Mouse (Mus musculus): ENCODE data around the gene Tinf2. TPM values are rescaled to one million over a fixed set of nuclear protein-coding genes. Genes with fewer than 3 reads are reported as not detected.

The Tinf2 gene
- 10 to 100 TPM; 12.2 to 20.8 (median 16.0) TPM for total RNA-seq (2022)

DNA sequence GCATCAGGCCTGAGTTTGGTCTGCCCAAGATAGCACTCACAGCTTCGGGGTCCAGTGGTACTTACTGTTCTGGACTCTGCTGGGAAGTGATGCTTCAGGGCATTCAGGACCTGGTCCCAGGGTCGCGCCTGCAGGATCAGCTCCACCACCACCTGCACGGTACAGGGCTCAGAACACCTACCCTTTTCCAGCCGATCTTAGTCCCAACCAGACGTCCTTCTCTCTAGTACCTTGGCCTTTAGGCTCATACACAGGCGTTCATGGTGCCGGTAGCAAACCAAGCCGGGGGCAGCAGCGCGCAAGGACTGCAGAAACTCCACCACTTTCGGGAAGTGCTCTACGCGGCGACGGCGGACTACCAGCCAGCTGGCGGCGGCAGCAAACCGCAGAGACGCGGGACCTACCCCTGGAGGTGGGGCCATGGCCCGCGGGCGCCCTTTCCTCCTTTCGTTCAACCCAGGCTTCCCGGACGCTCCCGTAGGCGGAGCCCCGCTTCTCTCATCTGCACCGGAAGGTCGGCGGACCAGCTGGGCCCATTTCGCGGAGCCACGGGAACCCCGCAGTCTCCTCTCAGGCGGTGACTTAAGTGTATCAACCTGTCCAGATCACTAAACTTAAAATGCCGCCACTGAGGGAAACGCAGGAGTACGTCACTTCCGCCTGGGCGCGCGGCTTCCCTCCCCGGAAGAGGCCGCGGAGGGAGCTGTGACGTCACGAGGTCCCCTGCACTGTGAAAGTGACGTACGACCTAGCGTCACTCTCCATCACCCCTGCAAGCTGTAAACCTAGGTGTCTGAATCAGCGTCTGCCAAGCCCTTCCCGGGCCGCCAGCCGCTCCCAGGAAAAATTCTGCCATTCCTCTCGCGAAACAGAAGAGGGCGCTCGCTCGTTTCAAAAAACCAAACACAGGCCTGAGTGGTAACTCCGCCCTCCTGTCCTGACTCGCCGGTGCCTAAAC is at the start of gene Tinf2:
Gene Tinf2 (minus strand): TSS at position 661 of the 958 bp plus-strand sequence.
- peak; percentile 95 to 96 for DNase-seq (ENCODE audit: low spot score in 2 of 2)

DNA sequence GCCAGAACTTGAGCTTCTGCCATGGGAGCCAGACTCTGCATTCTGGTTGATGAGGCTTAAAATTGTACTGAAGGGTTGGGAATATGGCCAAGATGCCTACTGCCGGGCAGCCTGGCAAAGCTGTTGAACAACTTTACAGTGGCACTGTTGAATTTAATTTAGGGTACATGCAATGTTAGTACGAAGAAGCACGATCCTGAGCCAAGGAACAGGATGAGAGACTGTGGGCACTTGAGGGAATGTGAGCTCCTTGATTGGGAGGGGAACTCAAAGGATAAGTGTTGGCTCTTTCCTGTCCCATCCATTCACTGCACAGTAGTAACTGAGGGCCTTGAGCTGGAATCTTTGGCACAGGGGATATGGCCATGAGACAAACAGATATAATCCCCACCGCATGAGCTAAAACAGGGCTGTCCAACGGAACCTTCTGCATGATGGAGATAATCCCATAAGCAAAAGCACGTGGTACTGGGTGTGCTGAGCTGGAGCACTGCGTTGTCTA is 49.0 kb upstream of the Tinf2 start:
- DNase-seq (ENCODE audit: low spot score in 2 of 2): peak; percentile 35 to 44

DNA sequence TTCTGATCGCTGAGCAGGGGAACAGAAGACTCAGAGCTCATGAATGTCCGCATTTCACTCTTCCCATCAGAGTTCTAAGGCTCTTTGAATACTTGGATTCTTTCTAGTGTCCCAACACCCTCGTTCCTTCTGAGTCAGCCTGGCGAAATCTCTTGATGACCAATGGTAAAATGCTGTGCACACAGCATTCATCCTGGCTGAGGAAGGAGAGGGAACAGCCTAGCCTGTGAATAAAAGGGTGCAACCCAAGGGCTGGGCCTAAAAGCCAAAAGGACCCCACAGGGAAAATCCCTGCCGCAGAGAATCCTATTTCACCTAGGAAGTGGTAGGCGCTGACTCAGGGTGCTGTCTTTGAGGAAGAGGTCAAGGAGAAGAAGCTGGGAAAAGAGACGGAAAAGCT is 48.5 kb upstream of the Tinf2 start:
- no peak for DNase-seq (ENCODE audit: low spot score in 2 of 2)

DNA sequence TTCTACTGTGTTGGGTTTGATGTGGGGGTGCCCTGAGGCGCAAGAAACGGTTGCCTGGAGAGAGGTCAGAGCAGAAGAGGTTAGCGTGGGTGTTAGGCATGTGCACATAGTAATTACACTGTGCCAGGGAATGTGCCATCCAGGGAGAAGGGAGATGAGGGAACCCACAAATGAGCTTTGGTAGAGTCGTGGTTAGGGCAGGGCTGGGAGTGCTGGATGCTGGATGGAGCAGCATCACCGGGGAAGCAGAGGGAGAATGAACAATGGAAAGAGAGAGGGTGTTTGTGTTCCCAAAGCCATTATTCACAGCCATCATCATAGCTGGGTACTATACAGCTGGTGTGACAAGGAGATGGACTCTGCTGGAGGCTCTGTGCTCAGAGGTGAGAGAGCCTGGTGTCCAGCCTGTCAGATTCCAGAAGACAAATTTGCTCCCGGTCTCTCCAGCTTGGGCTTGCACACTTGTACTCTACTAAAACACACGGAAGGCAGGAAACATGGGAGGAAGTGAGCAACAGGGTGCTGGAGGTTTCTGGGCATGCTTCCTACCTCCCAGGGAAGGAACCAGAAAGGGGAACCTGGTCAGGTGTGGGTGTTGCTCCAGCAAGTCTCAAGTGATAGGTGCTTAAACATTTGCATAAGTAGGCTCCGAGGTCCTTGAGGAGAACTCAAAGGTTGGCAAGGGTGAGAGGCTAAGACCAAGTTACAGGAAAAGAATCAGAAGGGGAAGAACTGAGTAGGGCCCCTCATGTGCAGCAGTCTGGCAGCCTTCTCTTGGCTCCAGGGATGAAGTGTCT is 46.5 kb upstream of the Tinf2 start:
- DNase-seq (ENCODE audit: low spot score in 2 of 2): no peak

DNA sequence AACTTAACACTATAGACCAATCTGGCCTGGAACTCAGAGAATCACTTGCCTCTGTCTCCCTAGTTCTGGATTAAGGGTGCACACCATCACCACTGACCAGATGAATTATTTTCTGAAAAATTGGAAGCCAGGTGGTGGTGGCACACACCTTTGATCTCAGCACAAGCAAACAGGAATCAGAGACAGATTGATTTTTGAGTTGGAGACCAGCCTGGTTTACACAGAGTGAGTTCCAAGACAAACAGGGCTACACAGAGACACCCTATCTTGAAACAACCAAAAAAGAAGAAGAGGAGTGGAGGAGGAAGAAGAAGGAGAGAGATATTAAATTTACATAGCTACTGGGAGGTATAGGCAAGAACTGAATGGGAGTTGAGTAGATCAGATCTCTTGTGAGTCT is 44.6 kb upstream of the Tinf2 start:
- no peak for DNase-seq (ENCODE audit: low spot score in 2 of 2)

DNA sequence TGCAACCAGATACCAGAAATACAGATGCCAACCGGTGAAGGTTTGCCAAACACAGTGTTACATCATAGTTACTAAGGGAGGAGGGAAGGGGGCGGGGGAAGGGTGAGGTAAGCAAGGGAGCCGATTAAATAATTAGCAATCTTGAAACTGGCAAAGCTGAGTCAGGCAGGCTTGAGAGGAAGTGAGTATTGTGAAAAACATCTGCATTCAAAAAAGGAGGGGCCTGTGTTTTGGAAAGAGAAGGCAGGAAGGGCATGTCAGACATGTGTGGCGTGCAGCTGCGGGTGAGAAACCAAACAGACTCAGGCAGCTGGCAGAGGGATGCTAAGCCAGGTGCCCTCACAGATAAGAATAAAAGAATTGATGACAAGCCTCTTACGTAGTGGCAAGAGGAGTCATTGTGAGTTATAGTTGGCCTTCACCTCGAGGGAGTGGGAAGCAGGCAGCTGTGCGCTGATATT is 42.8 kb upstream of the Tinf2 start:
- no peak for DNase-seq (ENCODE audit: low spot score in 2 of 2)

DNA sequence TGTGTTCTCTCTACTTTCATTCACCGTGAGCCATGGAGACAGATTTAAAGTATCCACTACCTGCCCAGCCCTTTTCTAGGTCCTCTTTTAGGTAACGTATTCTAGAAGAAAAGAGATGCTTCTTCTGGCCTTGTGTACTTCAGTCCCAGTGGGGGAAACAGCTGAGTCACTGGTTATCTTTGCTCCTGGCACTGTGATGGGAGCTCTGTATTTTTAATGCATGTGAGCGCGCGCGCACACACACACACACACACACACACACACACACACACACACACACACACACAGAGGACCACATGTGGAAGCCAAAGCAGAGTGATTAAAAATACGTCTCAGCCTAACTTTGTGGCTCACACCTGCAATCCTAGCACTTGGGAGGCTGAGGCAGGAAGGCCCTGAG is 41.8 kb upstream of the Tinf2 start:
- no peak for DNase-seq (ENCODE audit: low spot score in 2 of 2)

DNA sequence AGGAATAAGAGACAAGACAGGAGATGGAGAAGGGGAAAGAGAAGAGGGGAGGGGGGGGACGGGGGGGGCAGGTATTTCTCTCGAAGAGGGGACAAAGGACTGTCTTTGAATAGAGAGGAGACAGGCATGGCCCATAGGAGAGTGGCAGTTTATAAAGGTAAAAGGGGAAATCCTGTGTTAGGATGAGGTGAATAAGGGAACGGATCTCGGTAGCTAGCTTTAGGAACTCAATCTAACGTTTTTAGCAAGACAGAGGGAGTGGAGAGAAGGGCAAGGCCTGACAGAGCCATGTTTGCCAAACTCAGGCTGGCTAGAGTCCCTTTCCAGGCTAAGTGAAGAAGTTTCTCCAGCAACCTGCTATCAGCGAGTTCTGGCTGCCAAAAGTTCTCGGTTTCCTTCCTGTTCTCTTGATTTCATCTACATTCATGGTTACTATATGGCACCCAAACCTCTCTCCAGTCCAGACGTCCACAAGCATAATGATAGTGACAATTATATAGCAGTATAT is 40.9 kb upstream of the Tinf2 start:
- DNase-seq (ENCODE audit: low spot score in 2 of 2): no peak

DNA sequence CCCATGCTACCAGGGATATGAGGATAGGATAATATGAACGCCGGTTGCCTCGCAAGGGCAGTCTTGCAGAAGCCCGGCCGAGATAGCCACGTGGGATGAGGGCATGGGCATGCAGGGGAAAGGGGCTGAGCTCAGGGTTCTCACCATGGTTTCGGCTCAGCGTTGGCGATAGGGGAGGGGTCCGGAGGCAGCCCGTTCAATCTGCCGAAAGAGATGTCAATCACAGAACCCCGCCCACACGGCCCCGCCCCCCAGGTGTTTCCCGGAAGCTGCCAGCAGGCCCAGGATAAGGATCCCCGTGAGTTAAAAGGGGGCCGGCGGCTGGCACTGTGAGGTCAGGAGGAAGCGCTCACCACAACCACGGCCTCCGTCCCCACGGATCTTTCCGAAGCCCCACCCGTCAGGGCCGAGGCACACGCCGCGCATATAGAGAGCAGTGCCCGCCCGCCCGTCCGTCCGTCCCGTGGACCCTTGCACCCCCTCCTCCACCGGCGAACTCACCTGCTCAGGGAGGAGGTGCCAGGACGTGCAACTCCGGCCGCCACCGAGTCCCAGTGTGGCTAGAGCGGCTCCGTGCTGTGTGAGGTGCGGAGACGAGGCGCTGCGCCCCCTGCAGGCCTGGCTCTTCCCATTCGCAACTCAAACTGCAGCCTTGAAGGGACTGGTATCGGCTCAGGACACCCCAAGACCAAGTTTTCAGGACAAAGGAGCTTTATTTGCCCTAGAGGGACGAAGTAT is 40.2 kb upstream of the Tinf2 start, which contains the start of gene Rabggta:
Gene Rabggta (minus strand): TSS at position 564 of the 738 bp plus-strand sequence.
- peak; percentile 88 to 93 for DNase-seq (ENCODE audit: low spot score in 2 of 2)

DNA sequence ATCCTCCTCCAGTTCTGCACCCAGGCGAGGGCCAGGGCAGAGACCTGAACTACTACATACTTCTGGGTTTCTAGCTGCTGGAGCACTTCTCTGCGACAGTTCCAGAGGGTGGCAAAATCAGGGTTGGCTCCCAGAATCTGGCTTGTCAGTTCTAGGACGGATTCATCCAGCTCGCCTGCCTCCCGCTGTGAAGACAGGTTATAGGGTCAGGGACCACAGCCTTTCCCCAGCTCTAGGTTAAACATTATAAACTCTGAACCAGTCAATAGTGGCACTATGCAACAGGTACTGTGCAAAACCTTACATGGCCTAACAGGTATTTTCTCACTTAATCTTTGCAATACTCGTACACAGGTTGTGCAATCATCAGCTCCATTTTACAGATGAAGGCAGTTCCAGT is 39.5 kb upstream of the Tinf2 start:
- DNase-seq (ENCODE audit: low spot score in 2 of 2): no peak

DNA sequence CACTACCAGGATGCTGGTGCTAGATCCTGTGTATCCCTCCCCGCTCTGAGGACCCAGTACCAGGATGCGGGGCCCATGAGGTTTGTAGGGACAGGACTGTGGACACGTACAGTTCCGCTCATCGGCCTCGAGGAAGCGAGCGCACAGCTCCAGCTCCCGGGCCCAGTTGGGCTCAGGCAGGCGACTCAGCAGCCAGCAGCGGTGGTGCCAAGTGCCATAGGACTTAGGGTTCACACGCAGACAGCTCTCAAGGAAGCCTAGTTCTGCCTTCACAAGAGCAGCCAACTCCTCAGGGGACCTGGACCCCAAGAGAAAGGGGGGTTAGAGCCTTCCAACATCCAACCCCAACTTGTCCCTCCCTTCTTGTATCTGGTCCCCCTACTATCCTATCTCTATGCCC is 39.0 kb upstream of the Tinf2 start:
- no peak for DNase-seq (ENCODE audit: low spot score in 2 of 2)

DNA sequence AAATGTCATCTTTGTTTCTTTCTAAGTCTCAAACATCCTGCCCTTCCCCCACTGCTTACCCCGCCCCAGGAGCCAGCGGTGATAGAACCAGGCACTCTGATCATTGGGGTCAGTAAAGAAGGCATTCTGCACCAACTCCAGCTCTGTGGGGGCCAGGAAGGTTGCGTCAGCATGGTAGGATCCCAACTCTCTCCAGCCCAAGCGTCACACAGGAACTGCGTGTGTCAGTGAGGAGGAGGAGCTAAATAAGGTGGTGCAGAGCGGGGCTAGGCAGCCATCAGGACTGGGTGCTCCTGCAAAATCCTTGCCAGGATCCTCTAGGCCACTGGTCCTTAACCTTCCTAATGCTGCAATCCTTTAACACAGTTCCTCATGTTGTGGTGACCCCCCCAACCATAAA is 38.1 kb upstream of the Tinf2 start:
- DNase-seq (ENCODE audit: low spot score in 2 of 2): no peak

DNA sequence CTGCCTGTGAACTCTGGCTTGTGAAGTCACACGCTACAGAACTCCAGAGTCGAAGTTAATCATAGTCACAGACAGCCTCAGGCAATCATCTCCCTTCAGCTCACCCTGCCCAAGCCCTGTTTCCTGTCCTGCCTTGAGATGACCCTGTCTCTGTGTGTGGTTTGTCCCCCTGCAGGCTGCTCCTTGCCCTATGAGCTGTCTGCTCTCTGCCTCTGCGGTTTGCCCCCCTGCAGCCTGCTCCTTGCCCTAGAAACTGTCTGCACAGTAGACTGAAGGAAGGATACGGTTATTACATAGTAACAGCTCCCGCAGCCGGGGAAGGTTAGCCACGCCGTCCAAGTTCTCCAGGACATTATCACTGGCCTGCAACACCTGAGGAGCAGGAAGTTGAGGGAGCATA is 35.3 kb upstream of the Tinf2 start:
- no peak for DNase-seq (ENCODE audit: low spot score in 2 of 2)

DNA sequence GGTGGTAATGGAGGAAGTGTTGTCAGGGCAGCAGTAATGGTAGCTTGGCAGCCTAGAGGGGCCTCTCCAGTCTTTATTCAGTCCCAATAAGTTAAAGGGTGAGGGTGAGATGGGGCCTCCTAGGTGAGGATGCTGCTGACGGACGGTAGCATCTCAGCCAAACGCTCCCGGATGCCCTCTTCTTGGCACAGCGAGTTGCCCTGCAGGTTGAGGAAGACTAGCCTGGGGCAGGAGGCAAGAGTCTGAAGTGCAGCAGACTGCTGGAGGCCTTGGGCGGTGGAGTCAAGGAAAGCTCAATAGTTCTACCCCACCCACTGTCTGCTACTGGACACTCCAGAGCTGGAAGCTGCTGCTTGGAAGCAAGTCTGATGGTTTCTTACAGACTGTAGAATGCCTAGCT is 34.7 kb upstream of the Tinf2 start:
- DNase-seq (ENCODE audit: low spot score in 2 of 2): no peak

DNA sequence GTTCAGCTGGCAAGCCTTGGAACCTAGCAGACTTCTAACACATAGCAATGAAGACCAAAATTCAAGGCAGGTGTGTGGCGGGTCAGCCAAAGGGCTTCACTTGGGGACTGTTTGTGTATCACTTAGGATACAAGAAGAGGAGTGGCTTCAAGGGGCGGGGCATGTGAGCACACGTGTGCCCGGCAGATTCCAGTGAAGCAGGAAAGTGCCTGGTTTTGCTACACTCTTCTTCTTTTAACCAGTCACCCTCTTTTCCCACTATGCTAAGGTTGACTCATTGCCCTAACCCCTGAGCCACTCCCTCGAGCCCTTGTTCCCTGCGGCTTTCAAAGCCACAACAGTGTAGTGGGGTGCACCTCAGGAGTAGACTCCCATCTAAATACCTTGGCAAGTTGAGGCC is 33.3 kb upstream of the Tinf2 start:
- no peak for DNase-seq (ENCODE audit: low spot score in 2 of 2)

DNA sequence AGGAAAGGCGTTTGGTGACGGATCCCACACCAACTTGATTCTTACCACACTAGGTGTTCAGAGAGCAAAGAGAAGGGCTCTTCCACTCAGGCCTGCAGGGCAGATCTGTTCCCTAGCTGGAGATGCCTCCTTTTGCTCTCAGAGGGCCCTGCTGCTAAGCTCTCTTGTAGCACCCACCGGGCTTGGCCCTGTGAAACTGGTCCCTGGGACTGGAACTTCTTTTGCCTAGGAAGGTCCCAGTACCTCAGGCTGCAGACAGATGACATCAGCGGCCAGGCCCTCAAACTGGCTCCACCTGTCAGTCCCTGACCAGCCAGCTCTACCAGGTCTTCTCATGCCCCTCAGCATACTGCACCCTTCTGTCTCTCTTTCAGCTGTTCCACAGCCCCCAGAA is 32.1 kb upstream of the Tinf2 start, which contains the start of gene Tgm1:
Gene Tgm1 (minus strand): TSS at position 198 of the 394 bp plus-strand sequence.
- DNase-seq (ENCODE audit: low spot score in 2 of 2): no peak

DNA sequence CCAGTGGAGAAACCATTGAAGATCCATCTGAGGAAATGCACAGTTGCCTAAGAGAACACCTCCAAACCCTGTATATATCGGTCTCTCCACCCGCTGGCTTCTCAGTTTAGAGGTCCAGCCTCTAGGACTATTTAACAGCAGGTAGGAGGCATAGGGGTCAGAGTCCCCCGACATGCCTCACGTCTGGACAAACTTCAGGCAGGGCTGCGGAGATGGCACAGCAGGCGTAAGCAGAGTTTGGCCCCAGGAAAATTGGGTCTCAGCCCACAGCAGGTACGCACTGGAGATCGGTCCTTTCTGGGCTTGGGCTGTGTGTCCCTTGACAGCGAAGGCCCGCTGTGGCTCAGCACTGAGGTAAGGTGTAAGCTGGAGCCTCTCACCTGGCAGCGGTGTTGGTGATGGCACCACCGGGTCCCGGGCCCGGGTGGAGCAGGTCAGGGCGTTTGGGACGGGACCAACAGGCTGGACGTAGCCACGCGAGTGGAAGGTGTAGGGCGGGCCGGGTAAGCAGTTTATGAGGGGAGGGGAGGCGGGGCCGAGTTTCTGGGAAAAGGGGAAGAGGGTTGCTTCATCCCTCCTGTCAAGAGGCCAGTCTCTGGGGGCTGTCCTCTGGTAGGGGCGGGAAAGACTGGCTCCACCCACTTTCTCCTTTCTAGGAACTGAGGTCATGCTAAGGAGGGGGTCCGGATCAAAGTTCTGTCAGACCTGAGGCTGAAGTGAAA is 31.5 kb upstream of the Tinf2 start:
- no peak for DNase-seq (ENCODE audit: low spot score in 2 of 2)

DNA sequence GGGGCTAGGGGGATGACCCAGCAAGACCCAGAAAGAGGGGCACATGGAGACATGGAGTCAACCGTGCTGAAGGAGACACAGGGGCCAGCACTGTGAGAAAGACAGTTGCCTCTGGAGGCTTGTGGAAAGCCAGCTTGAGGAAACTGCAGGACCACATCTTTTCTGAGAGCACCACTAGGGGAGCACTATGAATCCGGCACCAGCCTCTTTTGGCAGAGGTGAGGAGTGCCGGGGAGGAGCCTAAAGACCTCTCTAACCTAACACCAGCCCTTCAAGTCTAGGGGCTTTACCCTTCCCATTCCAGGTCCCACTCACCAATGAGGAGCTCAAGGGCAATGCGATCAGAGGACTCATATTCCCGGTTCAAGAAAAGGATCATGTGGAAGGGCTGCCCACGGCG is 30.2 kb upstream of the Tinf2 start:
- no peak for DNase-seq (ENCODE audit: low spot score in 2 of 2)

DNA sequence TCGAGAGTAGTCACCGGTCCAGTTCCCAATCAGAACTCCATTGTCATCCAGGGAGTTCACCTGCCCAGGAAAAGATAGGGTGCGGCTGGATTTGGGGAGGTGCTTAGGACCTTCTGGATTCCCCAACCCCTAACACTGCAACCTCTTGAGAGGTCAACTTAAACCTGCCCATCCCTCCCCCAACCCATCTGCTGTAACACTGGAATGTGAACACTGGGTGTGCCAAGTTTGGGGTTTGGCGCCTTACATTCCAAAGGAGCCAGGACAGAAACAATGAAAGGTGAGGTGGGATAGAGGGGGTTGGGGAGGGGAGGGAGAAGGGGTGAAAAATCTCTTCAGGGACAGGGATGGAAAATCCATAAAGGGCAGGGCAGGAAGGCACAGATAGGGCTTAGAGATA is 27.9 kb upstream of the Tinf2 start:
- no peak for DNase-seq (ENCODE audit: low spot score in 2 of 2)

DNA sequence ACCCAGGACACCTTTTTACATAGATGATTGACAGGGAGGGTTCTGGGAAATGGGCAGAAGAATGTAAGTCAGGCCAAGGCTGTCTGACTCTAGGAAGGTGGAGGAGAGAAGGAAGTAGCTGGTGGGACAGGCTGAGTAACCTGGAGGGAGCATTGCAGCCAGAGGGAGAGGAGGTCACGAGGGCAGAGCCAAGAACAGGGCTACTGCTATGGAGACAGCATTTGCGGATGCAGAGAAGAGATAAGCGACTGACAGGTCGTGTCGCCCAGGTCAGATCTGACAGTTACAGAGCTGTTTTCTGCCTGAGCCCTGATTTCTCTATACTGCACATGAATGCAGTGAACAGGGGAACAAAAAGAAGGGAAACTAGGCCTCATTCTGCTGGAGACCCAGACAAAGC is 25.8 kb upstream of the Tinf2 start:
- no peak for DNase-seq (ENCODE audit: low spot score in 2 of 2)

Data from layer of hippocampus, adult 8-10 months (tissue).